Mouse (Mus musculus): Measurements from ENCODE around the gene Skiv2l. TPM values are rescaled to one million over a fixed set of nuclear protein-coding genes. Genes with fewer than 3 reads are reported as not detected.

The Skiv2l gene
- polyA plus RNA-seq (2015; fragmentation: Nextera tagmentation; extraction: Ambion mirVana) = 67.4 and 73.8 TPM in 2 replicates

DNA sequence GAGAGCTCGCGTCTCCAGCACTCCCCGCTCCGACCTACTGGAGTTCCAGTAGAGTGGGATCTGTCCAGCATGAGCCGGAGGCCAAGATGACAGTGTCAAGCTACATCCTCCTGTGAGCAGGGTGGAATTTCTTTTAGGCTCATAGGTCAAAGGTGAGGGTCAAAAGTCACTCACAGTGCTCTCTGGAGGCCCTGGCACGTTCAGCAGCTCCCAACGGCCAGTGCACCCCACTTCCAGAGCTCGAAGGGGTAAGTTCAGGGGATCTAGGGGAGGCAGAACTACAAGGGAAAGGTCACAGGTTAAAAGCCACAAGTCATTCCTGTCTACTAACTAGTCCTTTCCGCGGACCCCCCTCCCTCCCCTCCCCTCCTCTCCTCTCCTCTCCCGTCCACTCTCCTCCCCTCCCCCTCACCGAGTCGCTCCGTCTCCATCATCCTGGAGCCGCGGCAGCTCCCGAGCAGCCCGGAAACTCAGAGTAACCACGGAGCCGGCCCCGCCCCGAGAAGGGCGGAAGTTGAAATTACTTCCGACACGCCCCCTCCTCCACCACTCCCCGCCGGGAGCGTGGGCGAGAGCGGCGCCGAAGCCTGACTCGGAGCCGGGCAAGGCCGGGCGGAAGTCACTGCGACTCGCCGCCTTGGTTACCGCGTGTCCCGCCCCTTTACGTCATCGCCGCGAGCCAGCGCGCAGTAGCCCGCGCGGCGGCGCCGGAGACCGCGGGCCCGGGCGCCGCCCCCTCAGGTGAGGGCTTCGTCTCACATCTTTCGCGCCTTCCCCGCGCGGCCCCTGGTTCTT lies at the start of gene Skiv2l, which contains the start of gene Nelfe:
Skiv2l (minus strand) TSS at position 489 of the 795 bp plus-strand sequence.
Nelfe (plus strand) TSS at position 670 of the 795 bp plus-strand sequence.
- Histone ChIP-seq H3K9me3 (no peaks in the 10 kb centered on the region), H3K4me1 (peaks cover 29% of the 10 kb centered on the region), H3K27me3 (replicated peaks) (no peaks in the 10 kb centered on the region), H3K36me3 (replicated peaks) (peaks cover 37% of the 10 kb centered on the region), H3K4me3 (peak within 1 kb of the TSS; percentile 99), H3K4me2 (peak within 1 kb of the TSS; percentile 93), H3K9ac (peak within 1 kb of the TSS; percentile 98), H3K27ac (peak within 1 kb of the TSS; percentile 78)
- peak; percentile 97 for ATAC-seq (replicated peaks)
- under 1% methylated on average over 65 of the region's 65 CpGs for WGBS

DNA sequence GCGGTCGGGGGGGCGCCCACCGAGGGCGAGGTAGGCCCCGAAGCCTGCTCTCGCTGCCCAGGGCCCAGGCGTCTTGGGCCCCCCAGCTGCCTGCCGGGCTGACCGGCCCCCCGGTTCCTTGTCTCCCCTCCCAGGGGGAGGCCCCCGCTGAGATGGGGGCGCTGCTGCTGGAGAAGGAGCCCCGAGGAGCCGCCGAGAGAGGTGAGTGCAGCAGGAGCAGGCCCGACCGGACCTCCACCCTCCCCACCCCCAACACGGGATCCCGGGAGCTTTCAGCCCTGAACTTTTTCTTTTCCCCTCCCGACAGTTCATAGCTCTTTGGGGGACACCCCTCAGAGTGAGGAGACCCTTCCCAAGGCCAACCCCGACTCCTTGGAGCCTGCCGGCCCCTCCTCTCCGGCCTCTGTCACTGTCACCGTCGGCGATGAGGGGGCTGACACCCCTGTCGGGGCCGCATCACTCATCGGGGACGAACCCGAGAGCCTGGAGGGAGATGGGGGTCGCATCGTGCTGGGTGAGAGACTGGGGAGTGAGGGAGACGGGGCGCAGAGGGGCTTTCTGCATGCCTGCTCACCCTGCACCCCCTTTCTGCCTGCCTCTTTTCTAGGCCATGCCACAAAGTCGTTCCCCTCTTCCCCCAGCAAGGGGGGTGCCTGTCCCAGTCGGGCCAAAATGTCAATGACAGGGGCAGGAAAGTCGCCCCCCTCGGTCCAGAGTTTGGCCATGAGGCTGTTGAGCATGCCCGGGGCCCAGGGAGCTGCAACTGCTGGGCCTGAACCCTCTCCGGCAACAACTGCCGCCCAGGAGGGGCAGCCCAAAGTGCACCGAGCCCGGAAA lies 49.3 kb upstream of the Skiv2l start:
- no peak for ATAC-seq (replicated peaks)

GRCm38 (mm10) chr17:34898706-34899052 lies 48.7 kb upstream of the Skiv2l start:
- Histone ChIP-seq H3K4me1 (peaks cover 51% of the 10 kb centered on the region), H3K9me3 (no peaks in the 10 kb centered on the region), H3K4me2 (peak overlapping the region; percentile 91), H3K27me3 (replicated peaks) (no peaks in the 10 kb centered on the region), H3K36me3 (replicated peaks) (0 out of 2 replicates have a peak, but pooled peaks cover 3% of the 10 kb centered on the region), H3K4me3 (peak overlapping the region; percentile 93), H3K9ac (peak overlapping the region; percentile 97), H3K27ac (peak overlapping the region; percentile 97)
- WGBS = 7% methylated on average over 3 of the region's 47 CpGs
- no peak for ATAC-seq (replicated peaks)

More for the DNA sequence above, 49.3 kb upstream of the Skiv2l start:
- peak overlapping the region; percentile 97 for H3K27ac ChIP-seq
- no peaks in the 10 kb centered on the region for H3K27me3 ChIP-seq (replicated peaks)
- peak overlapping the region; percentile 97 for H3K9ac ChIP-seq
- H3K4me3 ChIP-seq = peak overlapping the region; percentile 93
- H3K36me3 ChIP-seq (replicated peaks) = 0 out of 2 replicates have a peak, but pooled peaks cover 3% of the 10 kb centered on the region
- under 1% methylated on average over 36 of the region's 45 CpGs for WGBS
- peaks cover 48% of the 10 kb centered on the region for H3K4me1 ChIP-seq
- peak overlapping the region; percentile 91 for H3K4me2 ChIP-seq
- no peaks in the 10 kb centered on the region for H3K9me3 ChIP-seq

DNA sequence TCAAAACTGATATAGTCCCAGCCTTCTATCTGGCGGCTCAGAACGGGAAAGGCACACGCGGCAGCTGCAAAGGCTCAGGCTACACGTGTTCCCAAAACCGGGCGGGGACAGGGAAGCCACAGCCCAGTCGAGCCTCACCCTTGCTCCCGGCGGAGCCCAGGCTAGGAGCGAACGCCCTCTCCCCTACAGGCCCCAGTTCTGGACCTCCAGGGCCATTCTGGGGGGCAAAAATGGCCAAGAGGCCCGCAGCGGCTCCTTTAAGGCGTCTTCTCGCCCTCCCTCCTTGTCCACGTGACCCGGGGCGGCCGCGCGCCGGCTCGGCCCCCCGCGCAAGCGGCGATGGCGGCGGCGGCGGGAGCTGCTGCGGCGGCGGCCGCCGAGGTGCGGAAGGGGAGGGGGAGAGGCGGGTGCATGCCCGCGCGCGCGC lies 48.2 kb upstream of the Skiv2l start, which contains the start of the genes C2 and Ehmt2:
C2 (minus strand) TSS at position 106 of the 427 bp plus-strand sequence.
Ehmt2 (plus strand) TSS at position 310 of the 427 bp plus-strand sequence.
- Histone ChIP-seq H3K36me3 (replicated peaks) (0 out of 2 replicates have a peak, but pooled peaks cover 3% of the 10 kb centered on the region), H3K27me3 (replicated peaks) (no peaks in the 10 kb centered on the region), H3K9me3 (no peaks in the 10 kb centered on the region), H3K4me3 (peak within 1 kb of the TSS; percentile 93), H3K4me2 (peak within 1 kb of the TSS; percentile 91), H3K9ac (peak within 1 kb of the TSS; percentile 97), H3K27ac (peak within 1 kb of the TSS; percentile 97), H3K4me1 (peaks cover 56% of the 10 kb centered on the region)
- WGBS = under 1% methylated on average over 22 of the region's 44 CpGs
- peak; percentile 16 for ATAC-seq (replicated peaks)

DNA sequence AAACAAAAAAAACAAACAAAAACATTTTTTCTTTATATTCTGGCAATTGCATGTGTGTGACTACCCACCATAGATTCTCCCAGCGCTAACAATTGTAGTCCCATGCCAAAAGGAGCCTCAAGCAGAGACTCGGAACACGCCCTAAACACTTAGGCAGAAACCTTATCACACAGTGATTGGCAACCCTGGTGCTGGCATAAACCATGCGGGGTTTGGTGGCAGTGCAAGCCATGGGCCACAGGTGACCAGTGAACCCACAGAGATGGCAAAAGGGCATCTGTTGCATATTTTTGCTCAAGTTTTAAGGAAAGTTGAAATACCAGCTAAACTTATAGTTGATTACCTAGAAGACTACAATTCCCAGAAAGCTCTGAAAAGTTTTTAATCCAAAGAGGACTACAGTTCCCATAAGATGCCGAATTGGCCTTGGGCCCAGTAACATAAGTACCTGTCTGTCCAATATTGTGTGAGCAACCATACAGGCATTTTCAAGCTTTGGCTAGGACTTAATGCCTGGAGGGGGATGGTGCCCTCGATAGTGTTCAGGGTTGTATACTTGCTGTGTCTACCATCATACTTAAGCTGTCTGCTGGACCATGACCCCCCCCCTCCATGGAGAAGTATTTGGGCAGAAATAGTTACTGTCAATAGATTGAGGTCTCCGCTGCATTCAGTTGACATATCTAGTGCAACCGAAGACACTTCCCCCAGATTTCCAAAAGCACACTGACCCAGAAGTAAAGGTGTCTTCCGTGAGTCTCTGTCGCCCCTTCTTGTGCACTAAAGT lies 47.6 kb upstream of the Skiv2l start:
- WGBS = 21% methylated on average over 10 of the region's 10 CpGs
- H3K4me1 ChIP-seq = peaks cover 56% of the 10 kb centered on the region
- H3K9me3 ChIP-seq = no peaks in the 10 kb centered on the region
- H3K4me2 ChIP-seq = peak overlapping the region; percentile 91
- H3K27me3 ChIP-seq (replicated peaks) = no peaks in the 10 kb centered on the region
- ATAC-seq (replicated peaks) = no peak
- peak overlapping the region; percentile 93 for H3K4me3 ChIP-seq
- H3K27ac ChIP-seq = peak overlapping the region; percentile 97
- H3K9ac ChIP-seq = peak overlapping the region; percentile 97
- 0 out of 2 replicates have a peak, but pooled peaks cover 3% of the 10 kb centered on the region for H3K36me3 ChIP-seq (replicated peaks)

GRCm38 (mm10) chr17:34896366-34896765 lies 46.4 kb upstream of the Skiv2l start:
- Histone ChIP-seq H3K4me1 (peaks cover 56% of the 10 kb centered on the region), H3K36me3 (replicated peaks) (0 out of 2 replicates have a peak, but pooled peaks cover 3% of the 10 kb centered on the region), H3K27me3 (replicated peaks) (no peaks in the 10 kb centered on the region), H3K9ac (no peak overlapping the region), H3K4me2 (peak overlapping the region; percentile 91), H3K9me3 (no peaks in the 10 kb centered on the region), H3K27ac (peak overlapping the region; percentile 95), H3K4me3 (peak overlapping the region; percentile 81)
- ATAC-seq (replicated peaks) = no peak
- WGBS = 81% methylated on average over 17 of the region's 17 CpGs

GRCm38 (mm10) chr17:34895724-34896123 lies 45.7 kb upstream of the Skiv2l start:
- ATAC-seq (replicated peaks) = no peak
- peak overlapping the region; percentile 81 for H3K4me3 ChIP-seq
- H3K4me2 ChIP-seq = peak overlapping the region; percentile 91
- H3K27me3 ChIP-seq (replicated peaks) = no peaks in the 10 kb centered on the region
- H3K36me3 ChIP-seq (replicated peaks) = 0 out of 2 replicates have a peak, but pooled peaks cover 3% of the 10 kb centered on the region
- peaks cover 50% of the 10 kb centered on the region for H3K4me1 ChIP-seq
- H3K27ac ChIP-seq = peak overlapping the region; percentile 95
- no peaks in the 10 kb centered on the region for H3K9me3 ChIP-seq
- WGBS = 89% methylated on average over 15 of the region's 15 CpGs
- H3K9ac ChIP-seq = peak overlapping the region; percentile 92

DNA sequence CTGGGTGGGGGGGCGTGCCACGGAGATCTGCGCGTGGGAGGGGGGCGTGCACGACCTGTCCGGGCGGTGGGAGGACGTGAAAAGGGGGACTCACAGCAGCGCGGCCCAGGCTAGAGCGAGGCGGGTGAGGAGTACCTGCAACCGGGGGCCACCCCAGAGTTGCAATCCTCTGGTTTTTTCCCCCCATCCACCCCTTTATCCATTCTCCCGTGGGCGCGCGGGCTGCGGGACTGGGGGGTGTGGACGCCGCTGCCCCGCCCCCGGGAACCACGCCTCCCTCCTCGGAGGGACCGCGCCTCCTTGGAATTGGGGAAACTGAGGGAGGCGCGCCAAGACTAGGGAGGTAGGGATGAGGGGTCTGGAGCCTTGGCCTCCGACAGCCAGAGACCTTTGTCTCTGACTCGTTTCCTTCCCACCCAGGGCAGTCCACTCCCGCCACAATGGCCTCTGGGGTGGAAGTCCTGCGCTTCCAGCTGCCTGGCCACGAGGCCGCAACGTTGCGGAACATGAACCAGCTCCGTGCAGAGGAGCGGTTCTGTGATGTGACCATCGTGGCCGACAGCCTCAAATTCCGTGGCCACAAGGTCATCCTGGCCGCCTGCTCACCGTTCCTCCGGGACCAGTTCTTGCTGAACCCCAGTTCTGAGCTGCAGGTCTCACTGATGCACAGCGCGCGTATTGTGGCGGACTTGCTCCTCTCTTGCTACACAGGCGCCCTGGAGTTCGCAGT lies 45.0 kb upstream of the Skiv2l start:
- peak overlapping the region; percentile 95 for H3K27ac ChIP-seq
- no peaks in the 10 kb centered on the region for H3K9me3 ChIP-seq
- H3K4me3 ChIP-seq = peak overlapping the region; percentile 81
- no peaks in the 10 kb centered on the region for H3K27me3 ChIP-seq (replicated peaks)
- 4% methylated on average over 51 of the region's 51 CpGs for WGBS
- H3K4me2 ChIP-seq = peak overlapping the region; percentile 91
- peaks cover 42% of the 10 kb centered on the region for H3K4me1 ChIP-seq
- H3K36me3 ChIP-seq (replicated peaks) = 0 out of 2 replicates have a peak, but pooled peaks cover 3% of the 10 kb centered on the region
- H3K9ac ChIP-seq = peak overlapping the region; percentile 92
- peak; percentile 57 for ATAC-seq (replicated peaks)

GRCm38 (mm10) chr17:34894074-34894597 lies 44.1 kb upstream of the Skiv2l start:
- peak overlapping the region; percentile 91 for H3K4me2 ChIP-seq
- ATAC-seq (replicated peaks) = peak; percentile 89
- H3K27me3 ChIP-seq (replicated peaks) = no peaks in the 10 kb centered on the region
- H3K9ac ChIP-seq = peak overlapping the region; percentile 92
- 0 out of 2 replicates have a peak, but pooled peaks cover 3% of the 10 kb centered on the region for H3K36me3 ChIP-seq (replicated peaks)
- peak overlapping the region; percentile 95 for H3K27ac ChIP-seq
- WGBS = under 1% methylated on average over 23 of the region's 51 CpGs
- peak overlapping the region; percentile 81 for H3K4me3 ChIP-seq
- H3K9me3 ChIP-seq = no peaks in the 10 kb centered on the region
- peaks cover 34% of the 10 kb centered on the region for H3K4me1 ChIP-seq

DNA sequence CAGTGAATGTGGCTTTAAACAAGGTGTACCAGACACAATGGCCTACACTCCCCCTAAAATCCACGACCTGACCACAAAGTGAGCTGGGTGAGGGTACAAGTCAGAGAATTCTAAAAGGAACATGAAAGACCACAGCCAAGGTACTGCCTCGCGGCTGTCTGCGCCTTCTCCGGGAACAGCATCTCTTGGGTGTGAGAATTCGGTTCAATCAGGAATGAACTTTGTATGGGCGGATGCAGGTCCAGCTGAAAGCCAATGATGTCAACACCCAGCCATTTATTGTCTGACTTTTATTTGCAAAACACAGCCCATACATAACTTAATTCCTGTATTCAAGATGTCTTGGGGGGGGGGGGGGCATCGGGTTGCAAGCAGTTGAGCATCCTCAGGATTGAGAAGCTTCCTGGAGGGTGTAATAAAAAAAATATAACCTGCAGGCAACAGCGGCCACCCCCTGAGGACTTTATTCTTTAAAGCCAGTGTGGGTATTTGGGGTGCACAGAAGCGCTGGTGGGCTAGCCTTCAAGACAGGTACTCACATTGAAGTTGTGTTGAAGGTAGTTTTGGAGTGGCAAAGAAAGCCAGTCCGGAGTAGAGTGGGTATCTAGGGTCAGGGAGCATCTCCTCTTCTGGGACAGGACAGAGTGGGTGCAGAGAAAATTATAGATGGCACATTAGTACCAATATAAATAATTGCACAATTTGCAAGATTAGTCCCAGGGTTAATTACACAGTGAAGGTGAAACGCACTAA lies 43.2 kb upstream of the Skiv2l start:
- Histone ChIP-seq H3K27ac (peak overlapping the region; percentile 95), H3K36me3 (replicated peaks) (0 out of 2 replicates have a peak, but pooled peaks cover 3% of the 10 kb centered on the region), H3K27me3 (replicated peaks) (no peaks in the 10 kb centered on the region), H3K4me1 (peaks cover 34% of the 10 kb centered on the region), H3K4me3 (peak overlapping the region; percentile 81), H3K9me3 (no peaks in the 10 kb centered on the region), H3K9ac (peak overlapping the region; percentile 49), H3K4me2 (peak overlapping the region; percentile 91)
- WGBS = 75% methylated on average over 12 of the region's 12 CpGs
- no peak for ATAC-seq (replicated peaks)

Data from midbrain, embryonic 15.5 days (tissue).